Mouse (Mus musculus): ENCODE data around the gene Rxfp1. TPM values are rescaled to one million over a fixed set of nuclear protein-coding genes. Genes with fewer than 3 reads are reported as not detected.
A peak's percentile ranks its signal among the peaks of the same experiment; 100 is the strongest.

Gene Rxfp1
- polyA plus RNA-seq, 1 experiment from 2014 or later: not detected

GRCm38 (mm10) chr3:79672188-79672587 lies 65.5 kb downstream of the Rxfp1 start:
- no peaks in the 10 kb centered on the region for H3K4me1 ChIP-seq (replicated peaks)
- DNase-seq (no peak), ATAC-seq (ENCODE audit: low read depth) (no peak)
- H3K9ac ChIP-seq: no peak overlapping the region
- H3K4me2 ChIP-seq: no peak overlapping the region
- H3K4me3 ChIP-seq (replicated peaks): no peak overlapping the region
- H3K27ac ChIP-seq: no peak overlapping the region
- H3K9me3 ChIP-seq (replicated peaks): no peaks in the 10 kb centered on the region
- 76% methylated on average over 16 of the region's 16 CpGs for WGBS (ENCODE audit: insufficient replicate concordance)
- no peaks in the 10 kb centered on the region for H3K27me3 ChIP-seq
- H3K36me3 ChIP-seq: no peaks in the 10 kb centered on the region

- no peak overlapping the region for H3K4me3 ChIP-seq (replicated peaks)
- no peaks in the 10 kb centered on the region for H3K36me3 ChIP-seq
- DNase-seq (no peak), ATAC-seq (ENCODE audit: low read depth) (no peak)
- H3K9ac ChIP-seq: no peak overlapping the region
- no peaks in the 10 kb centered on the region for H3K27me3 ChIP-seq
- no peak overlapping the region for H3K4me2 ChIP-seq
- WGBS (ENCODE audit: insufficient replicate concordance): 64% methylated on average over 7 of the region's 7 CpGs
- H3K4me1 ChIP-seq (replicated peaks): no peaks in the 10 kb centered on the region
- no peaks in the 10 kb centered on the region for H3K9me3 ChIP-seq (replicated peaks)
- H3K27ac ChIP-seq: no peak overlapping the region
Observed at GRCm38 (mm10) chr3:79670556-79670955, 67.1 kb downstream of the Rxfp1 start.

GRCm38 (mm10) chr3:79664787-79665408 lies 72.8 kb downstream of the Rxfp1 start:
- Histone ChIP-seq H3K4me2 (no peak overlapping the region), H3K27me3 (0 out of 2 replicates have a peak, but pooled peaks cover 2% of the 10 kb centered on the region), H3K4me1 (replicated peaks) (no peaks in the 10 kb centered on the region), H3K27ac (no peak overlapping the region), H3K4me3 (replicated peaks) (no peak overlapping the region), H3K9ac (no peak overlapping the region), H3K9me3 (replicated peaks) (no peaks in the 10 kb centered on the region), H3K36me3 (no peaks in the 10 kb centered on the region)
- 25% methylated on average over 9 of the region's 9 CpGs for whole genome bisulfite sequencing (ENCODE audit: insufficient replicate concordance)
- DNase-seq: peak; percentile 20
- no peak for ATAC-seq (ENCODE audit: low read depth)

- Histone ChIP-seq H3K9me3 (replicated peaks) (no peaks in the 10 kb centered on the region), H3K27me3 (no peaks in the 10 kb centered on the region), H3K4me3 (replicated peaks) (no peak overlapping the region), H3K27ac (no peak overlapping the region), H3K4me1 (replicated peaks) (no peaks in the 10 kb centered on the region), H3K36me3 (no peaks in the 10 kb centered on the region), H3K4me2 (no peak overlapping the region), H3K9ac (no peak overlapping the region)
- DNase-seq (no peak), ATAC-seq (ENCODE audit: low read depth) (no peak)
- 44% methylated on average over 5 of the region's 5 CpGs for WGBS (ENCODE audit: insufficient replicate concordance)
Observed at GRCm38 (mm10) chr3:79656682-79657081, 81.0 kb downstream of the Rxfp1 start.

GRCm38 (mm10) chr3:79652129-79652528 lies 85.6 kb downstream of the Rxfp1 start:
- DNase-seq: no peak

GRCm38 (mm10) chr3:79629416-79629730 lies 108.3 kb downstream of the Rxfp1 start, which contains the start of gene Etfdh:
TSS of gene Etfdh (minus strand) at chr3:79629500.
- H3K4me2 ChIP-seq: peak within 1 kb of the TSS; percentile 86
- H3K27ac ChIP-seq: peak within 1 kb of the TSS; percentile 95
- H3K9ac ChIP-seq: peak within 1 kb of the TSS; percentile 88
- H3K36me3 ChIP-seq: peaks cover 27% of the 10 kb centered on the region
- H3K4me1 ChIP-seq (replicated peaks): peaks cover 24% of the 10 kb centered on the region
- WGBS (ENCODE audit: insufficient replicate concordance): 2% methylated on average over 11 of the region's 11 CpGs
- no peaks in the 10 kb centered on the region for H3K27me3 ChIP-seq
- ATAC-seq (ENCODE audit: low read depth): peak; percentile 27
- peak; percentile 60 for DNase-seq
- H3K9me3 ChIP-seq (replicated peaks): no peaks in the 10 kb centered on the region
- H3K4me3 ChIP-seq (replicated peaks): peak within 1 kb of the TSS; percentile 87

More at GRCm38 (mm10) chr3:79652129-79652528, 85.6 kb downstream of the Rxfp1 start:
- no peaks in the 10 kb centered on the region for H3K9me3 ChIP-seq (replicated peaks)
- H3K4me1 ChIP-seq (replicated peaks): no peaks in the 10 kb centered on the region
- H3K4me2 ChIP-seq: no peak overlapping the region
- H3K4me3 ChIP-seq (replicated peaks): no peak overlapping the region
- no peak overlapping the region for H3K27ac ChIP-seq
- no peak overlapping the region for H3K9ac ChIP-seq
- ATAC-seq (ENCODE audit: low read depth): no peak
- WGBS (ENCODE audit: insufficient replicate concordance): 76% methylated on average over 6 of the region's 6 CpGs
- no peaks in the 10 kb centered on the region for H3K27me3 ChIP-seq
- H3K36me3 ChIP-seq: no peaks in the 10 kb centered on the region

GRCm38 (mm10) chr3:79628561-79629415 lies 108.9 kb downstream of the Rxfp1 start, which contains the start of gene 4930579G24Rik:
TSS of gene 4930579G24Rik (plus strand) at chr3:79629079.
- DNase-seq (peak; percentile 96), ATAC-seq (ENCODE audit: low read depth) (peak; percentile 97)
- H3K9me3 ChIP-seq (replicated peaks): no peaks in the 10 kb centered on the region
- H3K4me3 ChIP-seq (replicated peaks): peak within 1 kb of the TSS; percentile 87
- H3K27ac ChIP-seq: peak within 1 kb of the TSS; percentile 95
- peaks cover 24% of the 10 kb centered on the region for H3K4me1 ChIP-seq (replicated peaks)
- peak within 1 kb of the TSS; percentile 88 for H3K9ac ChIP-seq
- H3K4me2 ChIP-seq: peak within 1 kb of the TSS; percentile 86
- peaks cover 25% of the 10 kb centered on the region for H3K36me3 ChIP-seq
- WGBS (ENCODE audit: insufficient replicate concordance): under 1% methylated on average over 60 of the region's 60 CpGs
- no peaks in the 10 kb centered on the region for H3K27me3 ChIP-seq

GRCm38 (mm10) chr3:79628182-79628560 lies 109.5 kb downstream of the Rxfp1 start:
- peaks cover 19% of the 10 kb centered on the region for H3K36me3 ChIP-seq
- H3K27ac ChIP-seq: peak overlapping the region; percentile 95
- WGBS (ENCODE audit: insufficient replicate concordance): under 1% methylated on average over 9 of the region's 9 CpGs
- peak overlapping the region; percentile 86 for H3K4me2 ChIP-seq
- peak overlapping the region; percentile 87 for H3K4me3 ChIP-seq (replicated peaks)
- peaks cover 24% of the 10 kb centered on the region for H3K4me1 ChIP-seq (replicated peaks)
- H3K27me3 ChIP-seq: no peaks in the 10 kb centered on the region
- no peaks in the 10 kb centered on the region for H3K9me3 ChIP-seq (replicated peaks)
- H3K9ac ChIP-seq: peak overlapping the region; percentile 86
- ATAC-seq (ENCODE audit: low read depth) (no peak), DNase-seq (peak; percentile 50)

- no peaks in the 10 kb centered on the region for H3K27me3 ChIP-seq
- WGBS (ENCODE audit: insufficient replicate concordance): 16% methylated on average over 10 of the region's 10 CpGs
- H3K4me3 ChIP-seq (replicated peaks): peak overlapping the region; percentile 87
- DNase-seq (no peak), ATAC-seq (ENCODE audit: low read depth) (no peak)
- no peaks in the 10 kb centered on the region for H3K9me3 ChIP-seq (replicated peaks)
- peak overlapping the region; percentile 95 for H3K27ac ChIP-seq
- peak overlapping the region; percentile 86 for H3K9ac ChIP-seq
- H3K36me3 ChIP-seq: peaks cover 17% of the 10 kb centered on the region
- peaks cover 24% of the 10 kb centered on the region for H3K4me1 ChIP-seq (replicated peaks)
- H3K4me2 ChIP-seq: peak overlapping the region; percentile 86
Observed at GRCm38 (mm10) chr3:79627484-79628181, 110.0 kb downstream of the Rxfp1 start.

GRCm38 (mm10) chr3:79609886-79610285 lies 127.8 kb downstream of the Rxfp1 start:
- Histone ChIP-seq H3K27me3 (no peaks in the 10 kb centered on the region), H3K36me3 (peaks cover 51% of the 10 kb centered on the region), H3K9ac (no peak overlapping the region), H3K4me3 (replicated peaks) (no peak overlapping the region), H3K27ac (no peak overlapping the region), H3K4me2 (no peak overlapping the region), H3K4me1 (replicated peaks) (no peaks in the 10 kb centered on the region), H3K9me3 (replicated peaks) (no peaks in the 10 kb centered on the region)
- WGBS (ENCODE audit: insufficient replicate concordance): 80% methylated on average over 2 of the region's 2 CpGs
- ATAC-seq (ENCODE audit: low read depth) (no peak), DNase-seq (no peak)

GRCm38 (mm10) chr3:79595468-79595867 lies 142.2 kb downstream of the Rxfp1 start:
- Histone ChIP-seq H3K4me2 (no peak overlapping the region), H3K36me3 (peaks cover 67% of the 10 kb centered on the region), H3K9me3 (replicated peaks) (no peaks in the 10 kb centered on the region), H3K4me3 (replicated peaks) (no peak overlapping the region), H3K27me3 (no peaks in the 10 kb centered on the region), H3K4me1 (replicated peaks) (peaks cover 25% of the 10 kb centered on the region), H3K27ac (no peak overlapping the region), H3K9ac (no peak overlapping the region)
- WGBS (ENCODE audit: insufficient replicate concordance): 85% methylated on average over 7 of the region's 7 CpGs
- ATAC-seq (ENCODE audit: low read depth) (no peak), DNase-seq (no peak)
